Mouse (Mus musculus) heart, embryonic 14.5 days (tissue): ENCODE measurements around the gene Opcml. TPM values are rescaled to one million over a fixed set of nuclear protein-coding genes. Genes with fewer than 3 reads are reported as not detected.

Source experiments
- ATAC-seq: fragments of 200-750 bp; cut with Nextera tagmentation; 2 replicates; pipeline ENCODE4 v1.8.0; 2017; ENCODE audit warnings: low read depth, moderate TSS enrichment; ENCODE audit not compliant: insufficient number of reproducible peaks, insufficient read depth, low FRiP score
- H3K27ac ChIP-seq, 2 experiments: fragments of 200-500 bp in 1 of 2; fragments of 300-500 bp in 1 of 2; sonication (generic) in 1 of 2; replicated peaks in 1 of 2; 2 replicates each; pipeline ENCODE4 v1.5.1; 2012 to 2014; ENCODE audit warnings: low read depth in 2 of 2, low read length in 2 of 2, control low read depth in 1 of 2, mild to moderate bottlenecking in 1 of 2, mixed read lengths in 1 of 2; ENCODE audit not compliant: control insufficient read depth in 1 of 2, insufficient read depth in 1 of 2
- H3K27me3 ChIP-seq: fragments of 300-500 bp; sonication (generic); 2 replicates; pipeline ENCODE4 v1.6.1; 2014; ENCODE audit warnings: mild to moderate bottlenecking, low read length, control low read depth; ENCODE audit not compliant: control insufficient read depth, insufficient read depth
- H3K36me3 ChIP-seq: fragments of 300-500 bp; sonication (generic); 2 replicates; pipeline ENCODE4 v1.6.1; 2014; ENCODE audit warnings: mild to moderate bottlenecking, control low read depth, low read length, mixed read lengths; ENCODE audit not compliant: control insufficient read depth, insufficient read depth
- H3K4me1 ChIP-seq, 2 experiments: fragments of 200-500 bp in 1 of 2; fragments of 300-500 bp in 1 of 2; sonication (generic) in 1 of 2; 2 replicates each; pipeline ENCODE4 v1.6.1; 2012 to 2014; ENCODE audit warnings: low read length in 2 of 2, control low read depth in 1 of 2, mixed read lengths in 1 of 2; ENCODE audit not compliant: control insufficient read depth in 2 of 2, insufficient read depth in 2 of 2
- H3K4me2 ChIP-seq: fragments of 300-500 bp; sonication (generic); 2 replicates; pipeline ENCODE4 v1.6.1; 2014; ENCODE audit warnings: mild to moderate bottlenecking, low read length
- H3K4me3 ChIP-seq, 2 experiments: fragments of 200-500 bp in 1 of 2; fragments of 300-500 bp in 1 of 2; sonication (generic) in 1 of 2; 2 replicates each; pipeline ENCODE4 v1.5.1; 2012 to 2014; ENCODE audit warnings: low read length in 2 of 2, mild to moderate bottlenecking in 2 of 2, control low read depth in 1 of 2, low read depth in 1 of 2, moderate library complexity in 1 of 2; ENCODE audit not compliant: control insufficient read depth in 1 of 2, insufficient read depth in 1 of 2
- H3K9ac ChIP-seq: fragments of 300-500 bp; sonication (generic); 2 replicates; pipeline ENCODE4 v1.6.1; 2014; ENCODE audit warnings: mild to moderate bottlenecking, low read length
- H3K9me3 ChIP-seq: fragments of 300-500 bp; sonication (generic); 2 replicates; pipeline ENCODE4 v1.6.1; 2016; ENCODE audit warnings: low read length, control low read depth; ENCODE audit not compliant: control insufficient read depth
- WGBS: fragments of 180-500 bp; shearing (Covaris S2); extraction: QIAGEN DNeasy Blood & Tissue Kit; methylation state at CpG from one replicate; pipeline ENCODE4 v1.1.7; 2014; 5-methylcytosine and 5-hydroxymethylcytosine counted together
- polyA plus RNA-seq: library from polyadenylated mRNA; unstranded; fragments of >200 nt; fragmentation: Nextera tagmentation; extraction: Ambion mirVana; gene quantifications from 2 replicates; pipeline ENCODE4 v1.2.1, GENCODE M21; 2014

The Opcml gene
- polyA plus RNA-seq, 1 experiment from 2014 or later = 1.6 TPM

- Histone ChIP-seq H3K4me1 (no peaks in the 10 kb centered on the region), H3K9ac (no peak overlapping the region), H3K4me2 (no peak overlapping the region), H3K4me3 (no peak overlapping the region), H3K27me3 (no peaks in the 10 kb centered on the region), H3K36me3 (no peaks in the 10 kb centered on the region), H3K9me3 (no peaks in the 10 kb centered on the region), H3K27ac (no peak overlapping the region)
- 76% methylated on average over 5 of the region's 5 CpGs for WGBS
- ATAC-seq = no peak
Observed at GRCm38 (mm10) chr9:27972293-27972692, 181.7 kb downstream of the Opcml start.

GRCm38 (mm10) chr9:27982576-27982975 is 192.0 kb downstream of the Opcml start:
- H3K4me2 ChIP-seq = no peak overlapping the region
- H3K4me3 ChIP-seq = no peak overlapping the region
- H3K9me3 ChIP-seq = no peaks in the 10 kb centered on the region
- H3K36me3 ChIP-seq = no peaks in the 10 kb centered on the region
- H3K4me1 ChIP-seq = no peaks in the 10 kb centered on the region
- no peaks in the 10 kb centered on the region for H3K27me3 ChIP-seq
- no peak overlapping the region for H3K9ac ChIP-seq
- no peak overlapping the region for H3K27ac ChIP-seq
- no peak for ATAC-seq

- H3K9ac ChIP-seq = no peak overlapping the region
- H3K4me2 ChIP-seq = no peak overlapping the region
- no peaks in the 10 kb centered on the region for H3K9me3 ChIP-seq
- H3K4me3 ChIP-seq = no peak overlapping the region
- no peak overlapping the region for H3K27ac ChIP-seq
- no peaks in the 10 kb centered on the region for H3K4me1 ChIP-seq
- WGBS = 74% methylated on average over 8 of the region's 8 CpGs
- no peaks in the 10 kb centered on the region for H3K36me3 ChIP-seq
- no peak for ATAC-seq
- no peaks in the 10 kb centered on the region for H3K27me3 ChIP-seq
Observed at GRCm38 (mm10) chr9:27986604-27987588, 196.3 kb downstream of the Opcml start.

GRCm38 (mm10) chr9:27991611-27992010 is 201.0 kb downstream of the Opcml start:
- H3K9me3 ChIP-seq = no peaks in the 10 kb centered on the region
- no peaks in the 10 kb centered on the region for H3K36me3 ChIP-seq
- no peak overlapping the region for H3K4me3 ChIP-seq
- H3K27ac ChIP-seq = no peak overlapping the region
- no peak overlapping the region for H3K4me2 ChIP-seq
- no peak overlapping the region for H3K9ac ChIP-seq
- no peaks in the 10 kb centered on the region for H3K27me3 ChIP-seq
- 71% methylated on average over 4 of the region's 4 CpGs for WGBS
- ATAC-seq = no peak
- peaks cover 0 to 2% of the 10 kb centered on the region in 2 experiments; a peak in 1 of 4 replicates for H3K4me1 ChIP-seq

- Histone ChIP-seq H3K27me3 (no peaks in the 10 kb centered on the region), H3K4me3 (no peak overlapping the region), H3K4me1 (peaks cover 0 to 2% of the 10 kb centered on the region in 2 experiments; a peak in 1 of 4 replicates), H3K4me2 (no peak overlapping the region), H3K9ac (no peak overlapping the region), H3K36me3 (no peaks in the 10 kb centered on the region), H3K9me3 (no peaks in the 10 kb centered on the region), H3K27ac (no peak overlapping the region)
- WGBS = 77% methylated on average over 7 of the region's 7 CpGs
- no peak for ATAC-seq
Observed at GRCm38 (mm10) chr9:27996536-27996935, 206.0 kb downstream of the Opcml start.

- Histone ChIP-seq H3K9ac (no peak overlapping the region), H3K9me3 (no peaks in the 10 kb centered on the region), H3K27me3 (no peaks in the 10 kb centered on the region), H3K36me3 (no peaks in the 10 kb centered on the region), H3K27ac (no peak overlapping the region), H3K4me1 (no peaks in the 10 kb centered on the region), H3K4me3 (no peak overlapping the region), H3K4me2 (no peak overlapping the region)
- WGBS = 67% methylated on average over 4 of the region's 4 CpGs
- ATAC-seq = no peak
Observed at GRCm38 (mm10) chr9:27998767-27999166, 208.2 kb downstream of the Opcml start.

GRCm38 (mm10) chr9:28003131-28003530 is 212.6 kb downstream of the Opcml start:
- Histone ChIP-seq H3K4me1 (no peaks in the 10 kb centered on the region), H3K9me3 (no peaks in the 10 kb centered on the region), H3K36me3 (no peaks in the 10 kb centered on the region), H3K4me3 (no peak overlapping the region), H3K4me2 (no peak overlapping the region), H3K27ac (no peak overlapping the region), H3K9ac (no peak overlapping the region), H3K27me3 (no peaks in the 10 kb centered on the region)
- WGBS = 70% methylated on average over 3 of the region's 3 CpGs
- ATAC-seq = no peak
